Mouse (Mus musculus) layer of hippocampus, adult 18-20 months (tissue): ENCODE results near the gene Ppp1r1b. TPM values are rescaled to one million over a fixed set of nuclear protein-coding genes. Genes with fewer than 3 reads are reported as not detected.

Experiments
- DNase-seq, 2 experiments: peaks; one replicate each; pipeline ENCODE4 v3.0.0; 2022; ENCODE audit warnings: low spot score in 2 of 2
- total RNA-seq, 2 experiments: library from RNA; stranded (reverse); gene quantifications; 2 replicates each; pipeline ENCODE4 v1.2.3; 2021

Gene Ppp1r1b
- total RNA-seq, 2 experiments from 2014 or later = 59.9 to 65.4 TPM

DNA sequence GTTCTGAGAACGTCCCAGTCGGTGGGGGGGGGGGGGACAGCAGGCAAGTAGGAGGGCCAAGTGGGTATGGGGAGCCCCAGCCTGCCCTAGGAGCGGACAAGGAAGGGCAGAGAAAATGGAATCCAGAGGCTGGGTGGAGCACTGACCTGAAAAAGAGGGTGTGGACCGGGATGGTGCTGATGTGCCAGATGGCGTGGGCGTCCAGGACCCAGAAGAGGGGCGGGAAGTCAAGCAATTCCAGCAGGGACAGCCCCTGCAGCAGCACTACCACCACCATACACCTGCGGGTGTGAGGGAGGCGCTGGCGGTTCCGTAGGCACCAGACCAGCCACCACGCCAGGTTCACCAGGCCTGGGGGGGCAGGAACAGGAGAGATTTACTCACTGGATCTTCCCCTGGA lies 41.9 kb downstream of the Ppp1r1b start:
- DNase-seq = no peak

- DNase-seq = no peak
These were observed 43.8 kb downstream of the Ppp1r1b start for GRCm38 (mm10) chr11:98392034-98392433.

DNA sequence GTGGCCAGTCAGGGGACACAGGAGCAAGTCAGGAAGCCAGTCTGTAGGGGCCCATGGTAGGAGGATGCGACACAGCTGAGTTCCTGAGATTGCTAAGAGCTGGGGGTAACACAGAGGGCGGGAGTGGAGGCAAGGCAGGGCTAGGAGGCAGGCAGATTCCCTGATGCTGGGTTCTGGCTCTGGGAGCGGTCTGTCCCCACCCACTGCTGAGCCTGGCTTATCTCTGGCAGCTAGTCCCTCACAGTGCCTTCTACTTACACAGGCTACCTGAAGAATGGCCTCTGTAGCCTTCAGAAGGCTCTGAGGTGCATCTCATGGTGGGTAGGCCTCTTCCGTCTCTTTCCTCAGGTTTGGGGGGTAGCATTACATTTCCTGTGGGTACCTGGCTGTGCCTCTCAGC lies 44.4 kb downstream of the Ppp1r1b start:
- no peak for DNase-seq

DNA sequence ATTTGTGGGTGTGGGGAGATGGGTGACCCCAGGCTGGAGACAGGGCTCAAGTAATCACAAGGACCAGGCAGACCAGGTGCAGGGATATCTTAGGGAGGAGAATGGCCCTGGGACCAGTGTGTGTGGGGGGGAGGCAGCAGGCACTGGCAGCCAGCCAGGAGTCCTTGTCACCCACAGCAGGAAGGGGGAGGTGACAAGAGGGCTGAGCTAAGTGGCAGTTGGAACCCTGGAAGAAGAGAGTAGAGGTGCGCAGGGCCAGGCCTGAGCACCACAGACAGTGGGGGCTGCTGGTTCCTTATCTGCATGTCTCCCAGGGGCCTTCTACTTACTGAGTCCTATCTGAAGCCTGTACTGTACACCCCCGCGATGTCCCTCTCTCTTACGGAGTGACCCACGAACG lies 45.1 kb downstream of the Ppp1r1b start:
- DNase-seq = no peak

DNA sequence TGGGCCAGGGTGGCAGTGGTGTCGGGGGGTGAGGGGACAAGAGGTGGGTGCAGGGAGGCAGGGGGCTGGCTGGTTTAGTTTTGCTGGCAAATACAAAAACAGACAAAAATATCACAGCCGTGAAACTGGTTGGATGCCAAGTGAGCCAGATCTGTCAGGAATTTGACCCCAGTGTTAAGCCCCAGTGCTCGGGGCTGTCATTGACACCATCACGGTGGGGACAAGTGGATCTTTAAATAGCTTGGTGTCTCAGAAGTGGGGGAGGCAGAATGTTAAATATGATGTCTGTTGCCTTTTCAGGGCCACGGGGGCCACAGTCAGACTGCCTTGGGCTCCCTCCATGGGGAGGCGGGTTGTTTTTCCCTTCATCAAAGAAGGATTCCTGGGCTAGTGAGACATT lies 46.1 kb downstream of the Ppp1r1b start:
- DNase-seq = no peak

- DNase-seq = no peak
These were observed 46.8 kb downstream of the Ppp1r1b start for GRCm38 (mm10) chr11:98395041-98395440.

DNA sequence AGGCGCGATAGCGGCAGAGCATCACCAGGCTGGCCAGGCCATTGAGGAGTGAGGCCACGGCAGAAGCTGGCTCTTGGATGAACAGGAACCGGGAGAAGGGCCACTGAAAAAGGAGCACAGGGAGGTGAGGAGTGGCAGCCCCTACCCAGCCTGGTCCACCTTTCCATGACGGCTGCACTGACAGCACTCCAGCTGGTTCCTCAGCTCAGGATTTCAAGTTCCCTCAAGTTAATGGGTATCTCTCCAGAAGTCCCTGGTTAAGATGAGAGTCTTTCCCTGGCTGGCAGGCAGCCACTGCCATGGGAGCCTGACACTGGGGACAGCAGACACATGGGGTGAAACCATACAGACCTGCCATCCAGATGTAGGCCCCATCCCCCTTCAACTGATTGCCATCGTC lies 49.7 kb downstream of the Ppp1r1b start:
- no peak for DNase-seq

- peak; percentile 85 to 93 for DNase-seq
These were observed 52.0 kb downstream of the Ppp1r1b start, which contains the start of gene Pgap3 for GRCm38 (mm10) chr11:98400161-98400726. Pgap3 (minus strand) TSS chr11:98400490.

DNA sequence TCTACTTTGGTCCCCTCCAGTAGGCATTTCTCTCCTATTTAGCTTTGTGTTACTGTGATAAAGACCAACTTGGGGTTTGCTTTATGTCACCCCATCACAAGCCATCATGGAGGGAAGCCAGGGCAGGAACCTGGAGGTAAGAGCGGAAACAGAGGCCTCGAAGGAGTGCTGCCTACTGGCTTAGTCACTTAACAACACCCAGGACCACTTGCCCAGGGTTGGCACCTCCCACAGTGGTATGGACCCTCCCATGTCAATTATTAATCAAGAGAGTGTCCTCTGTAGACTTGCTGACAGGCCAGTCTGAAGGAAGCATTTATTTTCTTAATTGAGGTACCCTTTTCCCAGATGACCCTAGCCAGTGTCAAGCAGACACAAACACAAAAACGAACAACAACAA lies 52.6 kb downstream of the Ppp1r1b start:
- DNase-seq = no peak

GRCm38 (mm10) chr11:98406621-98407020 lies 58.4 kb downstream of the Ppp1r1b start:
- no peak for DNase-seq

Other genes starting within 250 kb of the Ppp1r1b start
- 10 to 100 TPM; 31.2 to 33.2 TPM for gene Fbxl20, start 198.0 kb upstream of the Ppp1r1b start, total RNA-seq
- 10 to 100 TPM; 45.3 to 48.4 TPM for gene Med1, start 155.1 kb upstream of the Ppp1r1b start, total RNA-seq
- 10 to 100 TPM; 35.9 to 37.9 TPM for gene Cdk12, start 145.3 kb upstream of the Ppp1r1b start, total RNA-seq
- 100 to 1,000 TPM; 158 to 159 TPM for gene Neurod2, start 18.8 kb upstream of the Ppp1r1b start, total RNA-seq
- 10 to 100 TPM; 35.3 to 36.7 TPM for gene Stard3, start 10.0 kb downstream of the Ppp1r1b start, total RNA-seq
- under 1 TPM; 0.92 to 0.96 TPM for gene Tcap, start 35.4 kb downstream of the Ppp1r1b start, total RNA-seq
- under 1 TPM in 1 of 2 experiments, not detected in 1; 0.37 TPM for gene Pnmt, start 38.0 kb downstream of the Ppp1r1b start, total RNA-seq
- gene Pgap3, start 52.1 kb downstream of the Ppp1r1b start, total RNA-seq = 1 to 10 TPM; 8.7 to 9.1 TPM
- 1 to 10 TPM; 1.4 to 1.9 TPM for gene Erbb2, start 64.1 kb downstream of the Ppp1r1b start, total RNA-seq
- 10 to 100 TPM; 83.0 to 95.4 TPM for gene Mien1, start 90.6 kb downstream of the Ppp1r1b start, total RNA-seq
- gene Grb7, start 98.0 kb downstream of the Ppp1r1b start, total RNA-seq = 1 to 10 TPM; 1.2 to 2.1 TPM
- gene Ikzf3, start 197.6 kb downstream of the Ppp1r1b start, total RNA-seq = not detected
- gene Zpbp2, start 202.7 kb downstream of the Ppp1r1b start, total RNA-seq = not detected
- gene Ormdl3, start 239.0 kb downstream of the Ppp1r1b start, total RNA-seq = 10 to 100 TPM; 59.2 to 60.6 TPM
- gene Lrrc3c, start 249.9 kb downstream of the Ppp1r1b start, total RNA-seq = not detected